Mouse (Mus musculus): ENCODE data around the gene Tsnaxip1. TPM values are rescaled to one million over a fixed set of nuclear protein-coding genes. Genes with fewer than 3 reads are reported as not detected.
A peak's percentile ranks its signal among the peaks of the same experiment; 100 is the strongest.

The Tsnaxip1 gene
- polyA plus RNA-seq, 1 experiment: 0.37 TPM

GRCm38 (mm10) chr8:105854303-105854702, 26.8 kb downstream of the Tsnaxip1 start:
- TF ChIP-seq CTCF (IDR thresholded peaks at IDR 0.05; ENCODE audit: borderline replicate concordance, extremely low read depth, insufficient read depth, insufficient read length) (no peak), POLR2A (IDR thresholded peaks at IDR 0.05; ENCODE audit: borderline replicate concordance, extremely low read depth, insufficient read depth, insufficient read length, poor library complexity, severe bottlenecking) (no peak)
- no peak for DNase-seq (ENCODE audit: low read depth)

GRCm38 (mm10) chr8:105854715-105855216, 27.2 kb downstream of the Tsnaxip1 start, which contains the start of gene Thap11:
Gene Thap11 (plus strand): TSS chr8:105855132.
- TF ChIP-seq CTCF (IDR thresholded peaks at IDR 0.05; ENCODE audit: borderline replicate concordance, extremely low read depth, insufficient read depth, insufficient read length) (peak; percentile 91), POLR2A (IDR thresholded peaks at IDR 0.05; ENCODE audit: borderline replicate concordance, extremely low read depth, insufficient read depth, insufficient read length, poor library complexity, severe bottlenecking) (peak; percentile 61; the same call in 1 of the 2 replicates)
- peak; percentile 97 for DNase-seq (ENCODE audit: low read depth)

- DNase-seq (ENCODE audit: low read depth): peak; percentile 65
- TF ChIP-seq POLR2A (IDR thresholded peaks at IDR 0.05; ENCODE audit: borderline replicate concordance, extremely low read depth, insufficient read depth, insufficient read length, poor library complexity, severe bottlenecking): no peak
- no peak for TF ChIP-seq CTCF (IDR thresholded peaks at IDR 0.05; ENCODE audit: borderline replicate concordance, extremely low read depth, insufficient read depth, insufficient read length)
Observed at GRCm38 (mm10) chr8:105855248-105856167, 28.0 kb downstream of the Tsnaxip1 start.

GRCm38 (mm10) chr8:105856168-105856835, 28.8 kb downstream of the Tsnaxip1 start:
- no peak for DNase-seq (ENCODE audit: low read depth)
- no peak for TF ChIP-seq CTCF (IDR thresholded peaks at IDR 0.05; ENCODE audit: borderline replicate concordance, extremely low read depth, insufficient read depth, insufficient read length)
- TF ChIP-seq POLR2A (IDR thresholded peaks at IDR 0.05; ENCODE audit: borderline replicate concordance, extremely low read depth, insufficient read depth, insufficient read length, poor library complexity, severe bottlenecking): no peak

- TF ChIP-seq POLR2A (IDR thresholded peaks at IDR 0.05; ENCODE audit: borderline replicate concordance, extremely low read depth, insufficient read depth, insufficient read length, poor library complexity, severe bottlenecking): no peak
- no peak for DNase-seq (ENCODE audit: low read depth)
Observed at GRCm38 (mm10) chr8:105858495-105858894, 31.0 kb downstream of the Tsnaxip1 start.

GRCm38 (mm10) chr8:105859314-105859713, 31.8 kb downstream of the Tsnaxip1 start:
- TF ChIP-seq CTCF (IDR thresholded peaks at IDR 0.05; ENCODE audit: borderline replicate concordance, extremely low read depth, insufficient read depth, insufficient read length): no peak
- no peak for DNase-seq (ENCODE audit: low read depth)

- TF ChIP-seq CTCF (IDR thresholded peaks at IDR 0.05; ENCODE audit: borderline replicate concordance, extremely low read depth, insufficient read depth, insufficient read length): no peak
- peak; percentile 95 for TF ChIP-seq POLR2A (IDR thresholded peaks at IDR 0.05; ENCODE audit: borderline replicate concordance, extremely low read depth, insufficient read depth, insufficient read length, poor library complexity, severe bottlenecking)
- DNase-seq (ENCODE audit: low read depth): peak; percentile 99
Observed at GRCm38 (mm10) chr8:105860143-105860981, 32.8 kb downstream of the Tsnaxip1 start, which contains the start of gene Nutf2. Gene Nutf2 (plus strand): TSS chr8:105860580.

GRCm38 (mm10) chr8:105861951-105862350, 34.4 kb downstream of the Tsnaxip1 start:
- peak; percentile 10; the same call in 1 of the 2 replicates for TF ChIP-seq CTCF (IDR thresholded peaks at IDR 0.05; ENCODE audit: borderline replicate concordance, extremely low read depth, insufficient read depth, insufficient read length)
- no peak for TF ChIP-seq POLR2A (IDR thresholded peaks at IDR 0.05; ENCODE audit: borderline replicate concordance, extremely low read depth, insufficient read depth, insufficient read length, poor library complexity, severe bottlenecking)
- DNase-seq (ENCODE audit: low read depth): peak; percentile 20

- DNase-seq (ENCODE audit: low read depth): no peak
- TF ChIP-seq CTCF (IDR thresholded peaks at IDR 0.05; ENCODE audit: borderline replicate concordance, extremely low read depth, insufficient read depth, insufficient read length) (peak; percentile 23; the same call in 1 of the 2 replicates), POLR2A (IDR thresholded peaks at IDR 0.05; ENCODE audit: borderline replicate concordance, extremely low read depth, insufficient read depth, insufficient read length, poor library complexity, severe bottlenecking) (no peak)
Observed at GRCm38 (mm10) chr8:105866364-105867029, 39.0 kb downstream of the Tsnaxip1 start.

- TF ChIP-seq CTCF (IDR thresholded peaks at IDR 0.05; ENCODE audit: borderline replicate concordance, extremely low read depth, insufficient read depth, insufficient read length) (no peak), POLR2A (IDR thresholded peaks at IDR 0.05; ENCODE audit: borderline replicate concordance, extremely low read depth, insufficient read depth, insufficient read length, poor library complexity, severe bottlenecking) (no peak)
- no peak for DNase-seq (ENCODE audit: low read depth)
Observed at GRCm38 (mm10) chr8:105874301-105874700, 46.8 kb downstream of the Tsnaxip1 start.
